Mouse (Mus musculus): ENCODE data around the gene Defb10. TPM values are rescaled to one million over a fixed set of nuclear protein-coding genes. Genes with fewer than 3 reads are reported as not detected.

The Defb10 gene
- not detected in 2 replicates for polyA plus RNA-seq (2012; rRNA removed; ENCODE audit: low replicate concordance)

DNA sequence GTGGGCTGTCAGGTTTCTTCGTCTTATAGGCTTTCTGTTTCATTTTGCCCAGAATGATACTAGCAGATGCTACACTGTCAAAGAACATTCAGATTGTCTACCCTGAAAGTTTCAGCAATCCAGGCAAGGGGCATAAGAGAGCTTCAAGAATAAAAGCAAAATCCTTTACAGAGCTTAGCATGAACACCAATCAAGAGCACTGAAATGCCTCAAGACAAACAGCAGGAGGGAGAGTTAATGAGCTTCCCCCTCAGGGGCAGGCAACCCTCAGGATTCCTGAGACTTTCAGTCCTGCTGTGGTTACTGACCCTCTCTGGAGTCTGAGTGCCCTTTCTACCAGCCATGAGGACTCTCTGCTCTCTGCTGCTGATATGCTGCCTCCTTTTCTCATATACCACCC, at the start of gene Defb10:
Defb10 (plus strand) TSS at position 316 of the 400 bp plus-strand sequence.

DNA sequence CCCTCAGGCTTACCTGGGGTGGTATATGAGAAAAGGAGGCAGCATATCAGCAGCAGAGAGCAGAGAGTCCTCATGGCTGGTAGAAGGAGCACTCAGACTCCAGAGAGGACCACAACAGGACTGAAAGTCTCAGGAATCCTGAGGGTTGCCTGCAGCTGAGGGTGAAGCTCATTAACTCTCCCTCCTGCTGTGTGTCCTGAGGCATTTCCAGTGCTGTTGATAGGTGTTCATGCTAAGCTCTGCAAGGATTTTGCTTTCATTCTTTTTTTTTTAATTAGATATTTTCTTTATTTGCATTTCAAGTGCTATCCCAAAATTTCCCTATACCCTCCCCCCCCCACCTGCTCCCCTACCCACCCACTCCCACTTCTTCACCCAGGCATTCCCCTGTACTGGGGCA, 26.6 kb downstream of the Defb10 start, which contains the start of gene Defb9:
Defb9 (minus strand) TSS at position 101 of the 400 bp plus-strand sequence.

GRCm38 (mm10) chr8:21906290-21906689, 47.6 kb downstream of the Defb10 start, which contains the start of gene Defb11:
Defb11 (minus strand) TSS chr8:21906412.

Other genes with a start within 250 kb of the Defb10 start
- gene Defa26, start 240.7 kb upstream of the Defb10 start, polyA plus RNA-seq (2012; rRNA removed; ENCODE audit: low replicate concordance): not detected in 2 replicates
- gene Defa17, start 203.1 kb upstream of the Defb10 start, polyA plus RNA-seq (2012; rRNA removed; ENCODE audit: low replicate concordance): not detected in 2 replicates
- not detected in 2 replicates for gene Defa34, start 193.1 kb upstream of the Defb10 start, polyA plus RNA-seq (2012; rRNA removed; ENCODE audit: low replicate concordance)
- gene AY761184, start 155.3 kb upstream of the Defb10 start, polyA plus RNA-seq (2012; rRNA removed; ENCODE audit: low replicate concordance): not detected in 2 replicates
- gene Defa24, start 124.4 kb upstream of the Defb10 start, polyA plus RNA-seq (2012; rRNA removed; ENCODE audit: low replicate concordance): not detected in 2 replicates
- gene Defb50, start 35.4 kb upstream of the Defb10 start, polyA plus RNA-seq (2012; rRNA removed; ENCODE audit: low replicate concordance): 0.96 TPM in 1 of 2 replicates, not detected in the other
- gene Defb2, start 19.0 kb upstream of the Defb10 start, polyA plus RNA-seq (2012; rRNA removed; ENCODE audit: low replicate concordance): not detected in 2 replicates
- gene Defb9, start 26.5 kb downstream of the Defb10 start, polyA plus RNA-seq (2012; rRNA removed; ENCODE audit: low replicate concordance): not detected in 2 replicates
- not detected in 2 replicates for gene Defb11, start 47.5 kb downstream of the Defb10 start, polyA plus RNA-seq (2012; rRNA removed; ENCODE audit: low replicate concordance)
- not detected in 2 replicates for gene Defb15, start 73.8 kb downstream of the Defb10 start, polyA plus RNA-seq (2012; rRNA removed; ENCODE audit: low replicate concordance)
- gene Defb35, start 79.5 kb downstream of the Defb10 start, polyA plus RNA-seq (2012; rRNA removed; ENCODE audit: low replicate concordance): not detected in 2 replicates
- not detected in 2 replicates for gene Defb13, start 87.9 kb downstream of the Defb10 start, polyA plus RNA-seq (2012; rRNA removed; ENCODE audit: low replicate concordance)
- 0.72 and 1.5 TPM in 2 replicates for gene Fam90a1a, start 99.8 kb downstream of the Defb10 start, polyA plus RNA-seq (2012; rRNA removed; ENCODE audit: low replicate concordance)
- gene Ccdc70, start 110.9 kb downstream of the Defb10 start, polyA plus RNA-seq (2012; rRNA removed; ENCODE audit: low replicate concordance): not detected in 2 replicates
- gene Atp7b, start 201.4 kb downstream of the Defb10 start, polyA plus RNA-seq (2012; rRNA removed; ENCODE audit: low replicate concordance): 0.09 and 0.10 TPM in 2 replicates
- gene Alg11, start 201.8 kb downstream of the Defb10 start, polyA plus RNA-seq (2012; rRNA removed; ENCODE audit: low replicate concordance): 2.2 and 7.4 TPM in 2 replicates